Mouse (Mus musculus) embryo, embryonic 11 days (tissue): ENCODE measurements at regions not wholly inside any gene's neighbourhood (a gene's known extent, or its start where the extent isn't known, plus 50 kb on each side); places are given as distances from the start of the nearest gene placed in this dataset.

Experiments used
- DNase-seq: peaks from one replicate; pipeline ENCODE4 v3.0.0-alpha.2; 2015

DNA sequence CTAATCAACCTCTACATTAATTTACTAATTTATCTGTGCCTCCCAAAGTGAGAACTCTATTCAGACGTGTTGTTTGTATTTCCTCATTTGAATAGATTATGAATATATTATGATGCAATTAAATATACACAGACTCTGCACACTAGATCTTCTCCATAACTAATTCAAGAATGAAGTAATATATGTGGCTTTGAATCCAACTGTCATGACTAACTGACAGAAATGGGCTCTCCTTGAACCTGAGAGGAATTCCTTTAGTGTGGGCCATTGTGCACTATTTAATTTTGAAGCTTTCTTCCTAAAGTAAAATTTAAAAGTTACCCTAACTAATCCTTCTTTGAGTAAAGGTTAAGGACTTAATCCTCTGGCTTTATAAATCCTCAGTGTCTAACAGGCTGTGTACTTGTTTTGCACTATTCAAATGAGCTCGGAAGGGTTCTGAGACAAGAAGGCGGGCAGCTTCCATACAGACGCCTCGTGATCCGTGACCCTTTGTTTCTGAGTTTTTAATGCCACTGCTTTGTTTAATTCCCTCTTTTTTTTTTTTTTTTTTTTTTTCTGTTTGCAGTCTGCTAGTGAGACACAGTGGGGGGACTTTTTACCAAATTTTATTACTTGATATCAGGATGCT is 128.0 kb upstream of the Sox2 start:
- no peak for DNase-seq

DNA sequence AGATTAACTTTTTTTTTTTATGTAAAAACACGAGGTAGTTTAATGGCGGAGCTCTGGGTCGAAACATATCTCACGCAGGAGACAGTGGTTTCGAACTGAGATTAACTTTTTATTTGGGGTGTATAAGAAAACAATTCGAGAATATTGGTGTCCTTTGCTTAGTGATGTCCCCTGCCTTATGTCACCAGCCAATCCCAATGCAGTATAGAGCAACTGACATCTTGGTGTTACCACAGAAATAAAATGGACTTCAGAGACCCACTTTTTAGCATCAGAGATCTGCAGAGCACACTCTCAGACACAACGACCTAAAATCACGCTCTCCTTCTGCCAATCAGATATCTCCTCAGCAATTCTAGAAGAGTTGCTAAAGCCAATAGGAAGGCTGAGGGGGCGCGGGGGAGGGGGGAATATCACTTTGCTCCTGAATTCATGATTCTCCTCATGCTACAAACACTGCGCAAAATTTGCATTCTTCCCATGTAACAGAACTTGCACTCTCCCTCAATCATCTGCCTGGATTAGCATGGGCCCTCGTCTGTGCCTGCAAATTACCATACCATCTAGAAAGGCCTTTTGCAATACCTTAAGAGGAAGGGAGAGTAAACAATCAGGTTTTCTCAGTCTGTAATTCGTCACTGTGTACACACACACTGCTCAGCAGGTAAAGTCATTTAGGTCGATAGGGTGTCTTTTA is 128.7 kb upstream of the Sox2 start:
- no peak for DNase-seq

DNA sequence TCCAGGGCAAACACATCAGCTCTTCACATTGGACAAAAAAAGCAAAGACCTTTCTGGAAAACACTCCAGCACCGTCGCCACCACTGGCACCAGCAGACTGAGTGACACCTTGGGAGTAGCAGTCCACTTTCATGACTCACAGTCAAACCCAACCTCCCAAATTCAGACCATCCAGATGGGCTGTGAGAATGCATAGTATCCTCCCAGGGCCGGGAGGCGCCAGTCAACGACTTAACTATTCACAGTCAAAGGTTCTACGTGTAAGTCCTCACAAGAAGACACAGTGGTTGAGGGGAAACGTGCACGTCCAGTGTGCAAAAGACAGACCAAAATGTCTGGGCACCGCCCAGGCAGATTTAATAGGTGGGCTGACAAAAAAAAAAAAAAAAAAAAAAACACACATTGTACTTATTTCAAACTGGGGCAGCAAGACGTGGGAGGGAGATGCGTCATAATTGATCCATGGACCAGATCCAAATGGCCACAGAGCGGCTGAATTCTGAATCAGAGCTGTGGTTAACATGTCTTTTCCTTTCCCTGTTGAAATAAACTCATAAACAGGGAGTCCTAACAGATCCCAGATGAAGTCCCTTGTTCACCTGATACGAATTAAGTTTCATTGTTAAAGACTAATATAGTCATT is 137.6 kb upstream of the Sox2 start:
- no peak for DNase-seq

DNA sequence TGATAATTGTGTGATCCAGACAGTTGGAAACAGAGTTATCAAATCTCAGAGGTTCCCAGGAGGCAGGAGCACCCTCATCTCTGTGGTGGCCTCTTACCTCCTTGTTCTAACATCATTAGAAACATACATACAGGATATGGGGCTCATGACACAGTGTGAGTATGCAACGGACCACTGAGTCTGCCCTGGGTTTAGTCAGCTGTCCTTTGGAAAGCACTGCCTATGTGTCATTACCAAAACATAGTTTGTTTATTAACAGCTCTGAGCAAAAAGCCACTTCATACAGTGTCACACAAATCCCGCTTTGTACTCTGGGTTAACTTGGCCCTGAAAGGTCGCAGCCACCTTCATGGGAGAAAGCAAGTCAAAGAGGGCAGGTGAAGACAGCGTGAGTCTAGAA is 139.5 kb upstream of the Sox2 start:
- DNase-seq: no peak

DNA sequence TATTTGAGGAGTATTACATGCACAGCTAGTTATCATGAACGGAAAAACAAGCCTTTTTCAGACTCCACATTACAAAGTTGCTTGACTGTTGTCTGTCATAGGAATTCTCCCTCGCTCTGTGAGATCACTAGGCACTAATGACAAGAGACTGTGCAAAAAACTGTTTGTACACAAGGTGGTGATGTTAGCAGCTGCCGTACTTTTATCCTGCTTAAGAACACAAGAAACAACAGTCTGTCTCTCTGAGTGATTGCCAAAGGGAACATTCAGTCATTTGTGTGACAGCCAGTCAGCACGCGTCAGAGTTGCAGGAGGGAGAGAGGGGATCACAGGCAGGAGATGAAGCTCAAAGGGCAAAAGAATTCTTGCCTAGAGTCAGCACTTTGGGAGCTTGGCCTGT is 141.0 kb upstream of the Sox2 start:
- DNase-seq: no peak

DNA sequence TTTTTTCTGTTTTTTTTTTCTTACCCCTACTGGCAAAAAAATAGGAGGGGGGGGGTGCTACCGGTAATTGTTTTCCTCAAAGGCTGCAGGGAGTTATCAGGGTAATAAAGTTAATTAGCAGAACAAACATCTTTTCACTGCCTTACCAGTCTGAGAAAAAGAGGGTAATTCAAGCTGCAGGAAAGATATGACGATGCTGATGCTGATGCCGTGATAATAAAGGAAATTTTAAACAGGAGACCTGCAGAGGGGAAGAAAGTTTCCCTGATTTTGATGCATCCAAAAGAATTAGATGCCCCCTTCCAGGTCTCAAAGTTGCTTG is 145.7 kb upstream of the Sox2 start:
- DNase-seq: no peak

DNA sequence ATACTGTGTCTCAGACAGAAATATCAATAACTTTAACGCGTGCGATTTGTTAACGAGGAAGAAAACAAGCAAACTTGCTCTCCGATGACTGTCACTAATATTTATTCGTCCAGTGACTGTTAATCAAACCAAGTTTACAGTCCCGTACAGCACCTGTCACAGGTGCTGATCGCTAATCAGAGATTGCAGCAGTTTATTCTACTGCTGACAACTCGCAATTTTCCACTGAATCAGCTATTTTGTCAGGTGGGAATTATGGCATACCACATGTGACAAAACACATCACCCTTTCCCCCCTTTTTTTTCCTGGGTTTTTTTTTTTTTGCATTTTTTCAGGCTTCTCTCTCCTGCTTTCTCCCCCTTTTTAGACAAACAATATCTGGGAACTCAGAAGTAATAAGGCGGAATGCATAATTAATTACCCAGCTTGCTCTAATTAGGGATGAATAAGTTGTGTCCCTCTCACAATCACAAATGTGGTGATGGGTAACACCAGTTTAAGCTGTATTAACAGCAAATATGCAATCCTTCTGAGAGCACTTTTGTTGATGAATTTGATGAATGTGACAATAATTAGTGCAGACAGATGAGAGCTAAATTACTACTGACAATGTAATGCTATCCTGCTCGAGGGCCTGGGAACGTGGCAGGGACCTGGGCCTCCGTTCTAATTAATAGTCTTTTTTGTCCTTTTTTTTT is 146.2 kb upstream of the Sox2 start:
- DNase-seq: no peak

DNA sequence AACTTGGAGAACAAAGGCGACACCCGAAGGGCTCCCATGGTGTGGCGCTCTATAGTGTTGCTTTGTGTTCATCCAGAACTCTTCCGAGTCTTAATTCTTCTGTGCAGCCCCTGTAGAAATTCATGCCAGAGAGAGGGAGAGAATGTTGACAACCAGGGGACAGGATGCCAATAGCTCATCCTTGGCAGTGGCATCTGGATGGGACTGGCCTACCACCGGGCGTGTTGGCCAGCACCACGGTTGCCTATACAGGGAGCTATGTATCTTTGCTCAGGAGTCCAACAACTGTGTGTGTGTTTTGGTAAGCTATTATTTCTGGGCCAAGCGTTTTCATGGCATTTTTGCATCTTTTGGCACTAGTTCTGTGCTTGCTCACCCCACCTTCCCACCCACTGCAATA is 153.4 kb upstream of the Sox2 start:
- DNase-seq: no peak

DNA sequence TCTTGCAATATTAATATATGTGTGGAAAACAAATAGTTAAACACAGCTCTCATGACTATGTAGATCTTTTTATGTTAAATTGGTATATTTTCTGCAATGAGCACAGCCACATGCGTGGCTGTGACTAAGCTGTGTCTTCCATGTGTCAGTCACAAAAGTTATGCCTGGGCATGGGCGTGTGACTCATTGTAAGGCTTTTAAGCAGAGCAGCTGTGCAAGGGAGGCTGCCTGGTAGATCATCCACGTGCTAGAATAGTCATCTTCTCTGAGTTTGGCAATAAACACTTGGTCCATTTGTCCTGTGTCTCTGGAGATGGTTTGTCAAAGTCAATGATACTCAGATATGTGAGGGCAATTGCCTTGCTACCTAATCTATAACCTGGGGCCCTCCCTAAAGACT is 154.6 kb upstream of the Sox2 start:
- DNase-seq: no peak

DNA sequence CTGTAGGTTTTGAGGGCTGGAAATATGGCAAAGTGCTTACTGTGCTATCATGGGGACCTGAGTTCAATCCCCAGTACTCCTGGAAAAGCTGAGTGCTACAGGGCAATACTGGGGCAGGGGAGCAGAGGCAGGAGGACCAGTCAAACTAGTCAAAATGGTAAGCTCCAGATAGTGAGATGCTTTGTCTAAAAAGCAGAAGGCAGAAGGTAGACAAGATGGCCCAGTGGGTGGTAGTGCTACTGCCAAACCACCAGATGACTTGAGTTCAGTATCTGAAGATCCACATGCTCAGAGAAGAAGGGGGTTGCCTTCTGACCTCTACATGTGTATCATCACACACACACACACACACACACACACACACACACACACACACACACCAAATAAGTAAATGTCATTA is 156.3 kb upstream of the Sox2 start:
- DNase-seq: no peak

DNA sequence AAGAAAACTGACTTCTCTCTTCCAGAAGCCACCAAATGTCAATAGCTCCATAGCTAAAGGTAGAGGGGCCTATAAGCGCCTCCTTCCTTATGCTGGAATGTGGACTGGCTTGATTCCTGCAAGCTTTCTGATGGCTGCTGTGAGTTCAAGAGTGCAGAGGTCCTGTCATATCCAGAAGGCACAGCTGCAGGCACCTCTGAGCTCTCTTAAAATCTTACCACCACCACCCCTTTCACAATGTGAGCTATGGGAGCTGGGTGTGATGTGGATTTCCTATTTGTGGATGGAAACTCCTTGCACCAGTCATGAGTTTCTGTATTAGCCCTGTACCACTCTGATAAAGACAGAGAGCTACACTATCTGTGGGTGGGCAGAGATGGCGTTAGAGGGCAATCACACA is 161.2 kb upstream of the Sox2 start:
- no peak for DNase-seq

DNA sequence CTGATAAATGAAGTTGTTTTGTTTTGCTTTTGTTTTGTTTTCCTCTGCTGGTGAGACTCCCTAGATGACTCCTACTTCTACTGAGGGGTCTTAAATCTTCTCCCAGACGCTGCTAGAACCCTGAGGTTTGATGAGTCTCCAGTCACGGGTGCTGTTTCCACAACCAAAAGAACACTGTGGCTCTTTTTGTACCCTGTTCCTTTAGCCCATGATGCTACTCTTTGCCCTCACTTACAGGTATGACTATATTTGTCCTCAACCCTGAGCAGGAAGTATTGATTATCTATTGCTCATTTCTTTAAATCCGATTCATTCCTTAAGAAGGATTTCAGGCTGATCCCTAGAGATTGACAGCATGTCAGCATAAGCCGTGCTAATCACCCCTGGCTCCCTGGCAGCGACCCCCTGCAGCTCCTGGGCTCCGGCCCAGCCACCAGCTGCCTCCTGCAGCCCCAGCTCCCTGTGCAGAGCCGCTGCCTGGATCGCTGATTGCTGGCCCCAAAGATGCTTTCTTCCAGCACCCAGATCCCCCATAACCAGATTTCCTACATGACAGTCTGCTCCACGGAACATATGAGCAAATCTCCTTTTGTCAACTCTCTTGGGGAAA is 163.7 kb upstream of the Sox2 start:
- DNase-seq: no peak

DNA sequence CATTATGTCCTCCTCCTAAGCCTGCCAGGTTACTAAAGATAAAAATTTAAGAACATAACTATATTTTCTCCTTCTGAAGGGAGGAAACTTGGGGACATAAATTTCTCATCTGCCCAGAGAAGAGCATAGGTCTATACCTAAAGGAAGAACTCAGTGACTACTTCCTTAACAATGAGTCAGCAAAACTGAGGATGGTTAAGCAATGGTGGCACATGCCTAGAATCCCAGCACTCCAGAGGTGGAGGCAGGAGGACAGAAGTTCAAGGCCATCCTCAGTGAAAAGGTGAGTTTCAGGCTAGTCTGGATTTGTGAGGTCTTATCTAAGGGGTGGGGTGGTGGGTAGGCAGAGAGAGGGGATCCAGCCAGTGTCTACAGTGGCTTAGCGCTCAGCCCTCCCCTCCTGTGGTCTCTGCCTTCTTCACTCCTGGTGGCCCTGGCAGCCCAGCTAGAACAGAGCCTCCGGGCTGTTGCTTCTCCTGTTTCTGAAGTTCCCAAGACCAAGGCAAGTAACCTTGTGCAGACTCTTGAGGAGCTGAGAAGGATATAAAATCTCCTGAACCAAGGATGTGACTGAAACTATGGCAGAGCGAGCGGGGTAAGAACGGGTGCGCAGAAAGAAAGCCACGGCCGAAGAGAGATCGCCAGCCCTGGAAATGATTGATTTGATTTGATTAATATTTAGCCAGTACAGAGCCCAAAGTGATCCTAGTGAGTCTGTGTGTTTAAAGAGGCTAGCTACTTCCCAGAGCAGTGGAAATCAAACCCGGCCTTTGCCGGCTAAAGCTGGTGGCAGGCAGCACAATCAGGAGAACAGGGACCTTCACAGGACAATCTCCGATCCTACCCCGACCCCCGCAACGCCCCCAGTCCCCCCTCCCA is 164.6 kb upstream of the Sox2 start:
- DNase-seq: no peak

DNA sequence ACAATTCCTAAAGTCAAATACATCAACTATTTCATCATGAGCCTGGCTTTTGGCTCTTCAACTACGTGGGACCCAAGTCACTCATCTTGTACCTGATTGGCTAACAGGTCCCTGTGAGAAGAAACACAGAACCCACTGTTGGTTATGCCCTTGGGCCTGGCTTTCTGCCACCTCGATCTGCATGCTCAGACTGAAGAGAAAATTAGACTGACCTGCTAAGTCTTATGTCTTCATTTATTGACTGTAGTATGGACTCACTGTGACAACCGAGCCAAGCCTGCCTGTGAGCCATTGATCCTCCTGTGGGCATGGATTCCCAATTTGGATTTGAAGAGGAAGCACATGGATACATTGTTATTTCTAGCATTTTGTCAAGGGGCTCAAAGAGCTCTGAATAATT is 166.3 kb upstream of the Sox2 start:
- no peak for DNase-seq

DNA sequence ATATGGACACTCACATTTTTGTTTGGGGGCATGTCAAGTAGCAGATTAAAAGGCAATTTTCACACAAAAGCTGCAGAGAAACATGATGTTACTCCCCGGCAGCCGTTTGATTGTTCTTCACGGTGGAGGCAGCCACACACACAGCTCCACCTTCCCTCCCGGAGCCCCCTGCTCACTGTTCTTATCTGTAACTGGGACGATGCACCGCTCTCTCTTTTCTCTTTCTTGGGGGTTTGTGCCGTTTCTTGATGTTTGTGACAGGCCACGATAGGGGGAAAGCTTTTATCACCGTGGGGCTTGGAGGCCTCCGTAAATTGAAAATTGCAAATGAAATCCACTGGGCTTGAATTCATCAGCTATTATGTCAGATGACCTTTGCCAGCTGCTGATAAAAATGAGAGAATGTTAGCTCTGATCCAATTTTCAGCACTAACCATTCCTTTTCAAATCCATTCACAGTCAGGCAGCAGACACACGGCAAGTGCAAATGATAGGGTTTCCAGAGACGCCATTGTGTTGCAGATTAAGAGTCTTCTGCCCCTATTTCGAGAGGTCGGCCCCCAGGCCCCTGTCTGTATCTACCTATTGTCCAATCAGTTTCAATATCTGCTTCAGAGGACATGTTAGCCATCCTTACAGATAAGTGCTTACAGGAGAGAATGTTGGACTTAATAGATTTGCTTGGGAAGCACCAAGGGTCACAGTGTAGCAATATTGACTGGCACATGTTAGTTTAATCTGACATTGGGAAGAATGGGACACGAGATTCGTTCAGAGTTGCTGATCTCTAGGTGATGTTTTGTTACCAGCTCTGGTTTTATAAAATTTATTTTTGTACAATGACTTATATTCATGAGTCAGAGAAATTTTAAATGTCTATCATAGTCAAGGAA is 168.1 kb upstream of the Sox2 start:
- no peak for DNase-seq

DNA sequence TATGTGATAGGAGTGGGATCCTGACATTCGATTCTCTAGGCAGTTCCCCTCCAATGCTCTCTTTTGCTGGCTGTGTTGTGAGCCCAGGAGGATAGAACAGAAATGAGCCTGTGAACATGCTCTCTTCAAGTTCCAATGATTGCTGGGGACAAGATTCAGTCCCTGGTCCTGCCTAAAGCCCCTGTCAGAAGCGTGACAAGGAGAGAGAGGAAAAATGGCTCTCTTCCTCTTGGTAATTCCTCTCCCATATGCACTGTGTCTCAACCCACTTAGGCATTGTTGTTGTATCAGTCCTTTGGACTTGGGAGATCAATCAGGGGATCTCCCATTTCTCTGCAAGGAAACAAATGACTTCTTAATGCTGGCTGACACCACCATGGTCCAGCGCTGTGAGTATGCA is 168.9 kb upstream of the Sox2 start:
- no peak for DNase-seq

DNA sequence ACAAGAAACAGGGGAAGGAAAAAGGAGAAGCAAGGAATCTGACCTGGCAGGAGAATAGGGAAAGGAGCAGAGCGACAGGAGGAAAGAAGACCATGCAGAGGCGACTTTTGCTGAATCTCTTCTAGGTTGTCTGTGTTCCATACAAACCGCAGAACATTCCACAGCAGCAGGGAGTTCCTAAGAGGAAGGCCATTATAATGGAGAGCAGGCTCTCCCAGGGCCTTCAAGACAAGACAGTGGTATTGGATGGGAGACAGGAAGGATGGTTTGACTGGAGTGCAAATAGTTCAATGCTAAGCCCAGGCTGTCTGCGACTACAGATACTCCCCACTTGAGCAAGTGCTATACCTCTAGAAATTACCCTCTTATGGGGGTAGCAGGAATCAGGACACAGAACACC is 176.1 kb upstream of the Sox2 start:
- DNase-seq: no peak

DNA sequence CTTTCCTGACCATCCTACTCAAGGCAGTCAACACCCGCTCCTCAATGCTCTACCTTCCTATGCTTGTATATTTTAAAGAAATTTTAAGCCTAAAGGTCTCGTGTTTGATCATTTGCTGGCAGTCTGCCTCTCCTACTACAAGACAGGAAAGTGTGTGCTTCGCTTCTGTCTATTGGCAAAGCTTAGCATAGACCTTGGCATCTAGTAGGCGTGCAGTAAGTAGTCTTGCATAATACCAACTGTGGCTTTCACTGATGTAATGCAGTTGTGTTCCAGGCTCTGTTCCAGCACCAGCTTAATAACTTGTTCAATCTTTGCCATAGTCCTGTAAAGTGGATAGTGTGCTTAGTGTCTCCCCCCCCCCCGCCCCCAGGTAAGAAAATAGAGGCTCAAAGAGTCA is 179.5 kb upstream of the Sox2 start:
- no peak for DNase-seq

DNA sequence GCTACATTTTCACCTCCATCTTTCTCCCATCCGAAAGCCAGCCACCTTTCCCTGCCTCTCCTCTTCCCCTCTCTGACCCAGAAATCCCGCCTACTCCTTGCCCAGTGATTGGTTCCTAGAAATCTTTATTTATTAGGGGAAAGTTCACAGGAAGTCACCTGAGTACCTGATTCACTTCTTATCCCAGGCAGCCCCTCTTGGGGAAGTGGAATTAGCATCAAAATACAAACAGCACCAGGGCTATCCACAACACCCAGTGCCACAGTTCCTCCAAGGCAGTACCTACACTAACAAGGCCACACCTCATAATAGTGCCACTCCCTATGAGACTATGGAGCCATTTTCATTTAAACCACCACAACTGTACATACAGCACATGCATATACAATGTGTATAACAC is 180.3 kb upstream of the Sox2 start:
- no peak for DNase-seq

DNA sequence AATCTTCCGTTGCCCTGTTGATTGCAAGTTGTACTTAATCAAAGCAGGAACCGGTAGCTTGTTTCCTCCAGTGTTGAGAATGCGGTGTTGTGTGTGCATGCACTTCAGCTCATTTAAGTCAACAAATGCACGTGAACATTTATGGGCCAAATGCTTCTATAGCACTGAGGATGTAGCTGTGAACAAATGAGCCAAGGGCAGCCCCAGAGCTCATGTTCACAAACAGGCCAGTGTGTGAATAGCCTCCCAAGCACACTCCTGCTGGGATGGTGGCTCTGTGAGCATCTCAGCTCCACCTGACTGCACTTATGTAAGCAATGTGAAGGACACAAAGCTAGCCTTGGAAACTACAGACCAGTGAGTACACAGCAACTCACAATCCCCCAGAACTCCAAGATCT is 183.9 kb upstream of the Sox2 start:
- no peak for DNase-seq

DNA sequence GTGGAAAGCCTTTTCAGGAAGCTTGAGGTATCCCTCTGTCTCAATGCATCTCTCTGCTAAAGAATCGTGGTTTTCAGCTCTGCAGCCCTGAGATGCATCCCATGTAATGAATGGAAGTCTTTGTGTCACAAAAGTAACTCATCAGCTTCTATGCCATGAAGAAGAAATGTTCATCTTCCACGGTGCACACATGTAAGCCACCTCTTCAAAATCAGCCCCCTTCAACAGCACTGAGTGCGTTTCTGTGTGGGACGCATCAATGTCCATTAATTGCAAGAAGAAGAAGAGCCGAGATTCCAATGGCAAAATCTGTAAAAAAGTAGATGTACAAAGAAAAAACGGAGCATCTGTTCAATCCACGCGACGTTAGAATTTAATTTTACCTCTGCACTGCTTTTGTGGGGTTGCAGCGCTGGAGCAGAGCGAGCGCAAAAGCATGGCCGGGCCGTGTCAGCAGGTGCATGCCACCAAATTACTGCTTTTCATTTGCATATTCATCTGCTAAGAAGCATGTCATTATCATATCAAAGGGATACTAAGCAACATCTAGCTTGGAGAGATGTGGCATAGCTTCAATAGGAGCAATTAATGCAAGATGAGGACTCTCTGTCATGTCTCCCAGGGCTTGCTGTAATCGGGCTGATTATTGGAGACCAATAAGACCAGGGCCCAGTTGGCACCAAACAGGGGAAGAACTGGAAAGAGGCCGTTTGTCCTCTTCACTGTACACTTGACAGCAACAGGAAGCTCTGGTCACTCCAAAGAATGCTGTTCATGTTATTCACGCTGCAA is 185.0 kb upstream of the Sox2 start:
- no peak for DNase-seq
